Mouse (Mus musculus): ENCODE measurements around the gene Tgfb1i1. TPM values are rescaled to one million over a fixed set of nuclear protein-coding genes. Genes with fewer than 3 reads are reported as not detected.
A peak's percentile ranks its signal among the peaks of the same experiment; 100 is the strongest.

Tgfb1i1 gene
- polyA plus RNA-seq, 1 experiment from 2014 or later, result 18.5 TPM

DNA sequence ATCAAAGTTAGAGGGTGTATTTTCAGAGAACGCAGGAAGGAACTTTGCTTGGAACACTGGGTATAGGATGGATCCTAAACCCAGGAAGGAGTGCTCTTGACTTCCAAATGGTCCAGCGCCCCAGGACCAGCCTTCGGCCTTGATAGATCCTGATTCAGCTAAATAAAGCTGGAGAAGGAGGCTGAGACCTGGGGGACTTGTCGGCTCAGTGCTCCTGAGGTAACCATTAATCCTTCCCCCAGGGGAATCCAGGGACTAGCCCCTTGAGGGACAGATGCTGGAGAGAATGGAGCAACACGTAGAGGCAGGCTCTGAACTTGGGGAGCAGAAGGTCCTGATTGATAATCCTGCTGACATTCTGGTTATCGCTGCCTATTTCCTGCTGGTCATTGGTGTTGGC lies 18.8 kb downstream of the Tgfb1i1 start, which contains the start of gene Slc5a2:
Slc5a2 (plus strand) TSS at position 247 of the 400 bp plus-strand sequence.
- no peak within 1 kb of the TSS for H3K9ac ChIP-seq (replicated peaks; ENCODE audit: low read length)
- H3K36me3 ChIP-seq (replicated peaks; ENCODE audit: control insufficient read depth, insufficient read depth, low read depth, low read length), result no peaks in the 10 kb centered on the region
- no peak within 1 kb of the TSS for H3K4me3 ChIP-seq (ENCODE audit: low read depth, low read length)
- H3K4me2 ChIP-seq (ENCODE audit: low read depth, low read length), result no peak within 1 kb of the TSS
- H3K27me3 ChIP-seq (ENCODE audit: control insufficient read depth, insufficient read depth, low read length), result no peaks in the 10 kb centered on the region
- no peak within 1 kb of the TSS for H3K27ac ChIP-seq (replicated peaks; ENCODE audit: low read depth, low read length)
- 81% methylated on average over 6 of the region's 6 CpGs for WGBS
- DNase-seq (ENCODE audit: low spot score), result no peak
- no peaks in the 10 kb centered on the region for H3K4me1 ChIP-seq (ENCODE audit: control insufficient read depth, insufficient read depth, low read length)
- no peak for ATAC-seq (replicated peaks; ENCODE audit: insufficient number of reproducible peaks, low FRiP score, low TSS enrichment, low read depth)
- H3K9me3 ChIP-seq (replicated peaks; ENCODE audit: control insufficient read depth, low read length), result no peaks in the 10 kb centered on the region

DNA sequence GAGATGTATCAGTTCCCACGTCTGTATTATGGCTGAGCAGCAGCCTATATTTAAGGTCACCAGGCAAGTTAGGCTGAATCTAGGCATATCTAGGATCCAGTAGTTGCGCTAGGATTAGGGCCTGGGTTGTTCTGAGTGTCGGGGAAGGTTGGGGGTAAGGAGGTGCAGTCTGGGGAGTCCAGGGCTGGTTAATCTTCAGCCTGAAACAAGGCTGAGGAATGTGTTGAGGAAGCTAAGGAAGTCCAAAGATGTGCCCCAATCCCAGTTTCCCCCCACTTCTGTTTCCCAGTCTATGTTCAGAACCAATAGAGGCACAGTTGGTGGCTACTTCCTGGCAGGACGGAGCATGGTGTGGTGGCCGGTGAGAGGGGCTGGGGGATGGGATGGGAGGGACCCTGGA lies 19.4 kb downstream of the Tgfb1i1 start:
- no peak for DNase-seq (ENCODE audit: low spot score)
- no peaks in the 10 kb centered on the region for H3K9me3 ChIP-seq (replicated peaks; ENCODE audit: control insufficient read depth, low read length)
- H3K4me1 ChIP-seq (ENCODE audit: control insufficient read depth, insufficient read depth, low read length), result no peaks in the 10 kb centered on the region
- no peaks in the 10 kb centered on the region for H3K27me3 ChIP-seq (ENCODE audit: control insufficient read depth, insufficient read depth, low read length)
- H3K36me3 ChIP-seq (replicated peaks; ENCODE audit: control insufficient read depth, insufficient read depth, low read depth, low read length), result no peaks in the 10 kb centered on the region
- 71% methylated on average over 5 of the region's 5 CpGs for WGBS
- no peak overlapping the region for H3K4me3 ChIP-seq (ENCODE audit: low read depth, low read length)
- H3K27ac ChIP-seq (replicated peaks; ENCODE audit: low read depth, low read length), result no peak overlapping the region
- ATAC-seq (replicated peaks; ENCODE audit: insufficient number of reproducible peaks, low FRiP score, low TSS enrichment, low read depth), result no peak
- H3K9ac ChIP-seq (replicated peaks; ENCODE audit: low read length), result no peak overlapping the region
- H3K4me2 ChIP-seq (ENCODE audit: low read depth, low read length), result no peak overlapping the region

DNA sequence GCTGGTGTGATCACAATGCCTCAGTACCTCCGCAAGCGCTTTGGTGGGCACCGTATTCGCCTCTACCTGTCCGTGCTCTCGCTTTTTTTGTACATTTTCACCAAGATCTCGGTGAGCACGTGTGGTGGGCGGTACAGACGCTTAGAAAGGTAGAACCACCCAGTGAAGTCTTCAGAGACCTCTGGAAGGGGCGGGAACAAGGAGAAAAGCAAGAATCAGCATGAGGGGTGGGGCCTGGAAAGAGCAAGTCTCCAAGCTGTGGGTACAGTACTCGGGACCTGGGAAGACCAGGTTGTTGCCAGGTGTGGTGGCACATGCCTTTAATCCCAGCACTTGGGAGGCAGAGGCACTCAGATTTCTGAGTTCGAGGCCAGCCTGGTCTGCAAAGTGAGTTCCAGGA lies 20.8 kb downstream of the Tgfb1i1 start:
- H3K9me3 ChIP-seq (replicated peaks; ENCODE audit: control insufficient read depth, low read length), result no peaks in the 10 kb centered on the region
- no peak overlapping the region for H3K9ac ChIP-seq (replicated peaks; ENCODE audit: low read length)
- H3K27me3 ChIP-seq (ENCODE audit: control insufficient read depth, insufficient read depth, low read length), result no peaks in the 10 kb centered on the region
- no peak overlapping the region for H3K27ac ChIP-seq (replicated peaks; ENCODE audit: low read depth, low read length)
- no peak overlapping the region for H3K4me2 ChIP-seq (ENCODE audit: low read depth, low read length)
- H3K4me1 ChIP-seq (ENCODE audit: control insufficient read depth, insufficient read depth, low read length), result no peaks in the 10 kb centered on the region
- no peak for ATAC-seq (replicated peaks; ENCODE audit: insufficient number of reproducible peaks, low FRiP score, low TSS enrichment, low read depth)
- no peak overlapping the region for H3K4me3 ChIP-seq (ENCODE audit: low read depth, low read length)
- 60% methylated on average over 13 of the region's 13 CpGs for WGBS
- H3K36me3 ChIP-seq (replicated peaks; ENCODE audit: control insufficient read depth, insufficient read depth, low read depth, low read length), result no peaks in the 10 kb centered on the region
- DNase-seq (ENCODE audit: low spot score), result no peak

DNA sequence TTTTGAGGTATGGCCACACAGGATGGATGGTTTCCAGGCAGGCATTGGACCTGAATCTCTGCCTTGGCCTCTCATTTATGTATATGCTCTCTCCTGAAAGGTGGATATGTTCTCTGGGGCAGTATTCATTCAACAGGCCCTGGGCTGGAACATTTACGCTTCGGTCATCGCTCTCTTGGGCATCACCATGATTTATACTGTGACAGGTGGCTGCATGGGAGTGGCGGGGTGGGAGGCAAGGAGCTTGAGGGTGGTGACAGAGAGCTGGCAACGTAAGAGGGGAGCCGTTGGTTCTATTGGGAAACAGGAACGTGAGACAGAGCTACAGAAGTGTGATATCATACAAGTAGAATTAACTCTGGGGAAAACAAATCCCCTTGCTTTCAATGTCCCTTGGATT lies 21.2 kb downstream of the Tgfb1i1 start:
- 89% methylated on average over 7 of the region's 7 CpGs for WGBS
- H3K4me2 ChIP-seq (ENCODE audit: low read depth, low read length), result no peak overlapping the region
- no peaks in the 10 kb centered on the region for H3K9me3 ChIP-seq (replicated peaks; ENCODE audit: control insufficient read depth, low read length)
- no peak overlapping the region for H3K4me3 ChIP-seq (ENCODE audit: low read depth, low read length)
- H3K36me3 ChIP-seq (replicated peaks; ENCODE audit: control insufficient read depth, insufficient read depth, low read depth, low read length), result no peaks in the 10 kb centered on the region
- ATAC-seq (replicated peaks; ENCODE audit: insufficient number of reproducible peaks, low FRiP score, low TSS enrichment, low read depth) (no peak), DNase-seq (ENCODE audit: low spot score) (no peak)
- H3K27me3 ChIP-seq (ENCODE audit: control insufficient read depth, insufficient read depth, low read length), result no peaks in the 10 kb centered on the region
- no peaks in the 10 kb centered on the region for H3K4me1 ChIP-seq (ENCODE audit: control insufficient read depth, insufficient read depth, low read length)
- H3K9ac ChIP-seq (replicated peaks; ENCODE audit: low read length), result no peak overlapping the region
- no peak overlapping the region for H3K27ac ChIP-seq (replicated peaks; ENCODE audit: low read depth, low read length)

DNA sequence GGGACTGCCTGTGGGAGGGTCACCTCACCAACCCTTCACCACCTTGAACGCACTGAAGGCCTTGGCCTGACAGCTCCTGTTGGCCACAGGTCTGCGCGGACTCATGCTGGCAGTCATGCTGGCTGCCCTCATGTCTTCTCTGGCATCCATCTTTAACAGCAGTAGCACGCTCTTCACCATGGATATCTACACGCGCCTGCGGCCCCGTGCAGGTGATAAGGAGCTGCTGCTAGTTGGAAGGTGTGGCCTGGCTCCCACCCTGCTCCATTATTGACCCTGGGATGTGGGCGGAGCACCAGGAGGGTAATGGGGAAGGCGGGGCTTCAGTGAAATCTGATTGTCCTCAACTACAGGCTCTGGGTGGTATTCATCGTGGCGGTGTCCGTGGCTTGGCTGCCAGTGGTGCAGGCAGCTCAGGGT lies 23.8 kb downstream of the Tgfb1i1 start:
- Histone ChIP-seq H3K9ac (replicated peaks; ENCODE audit: low read length) (no peak overlapping the region), H3K4me2 (ENCODE audit: low read depth, low read length) (no peak overlapping the region), H3K27ac (replicated peaks; ENCODE audit: low read depth, low read length) (no peak overlapping the region), H3K27me3 (ENCODE audit: control insufficient read depth, insufficient read depth, low read length) (no peaks in the 10 kb centered on the region), H3K9me3 (replicated peaks; ENCODE audit: control insufficient read depth, low read length) (no peaks in the 10 kb centered on the region), H3K36me3 (replicated peaks; ENCODE audit: control insufficient read depth, insufficient read depth, low read depth, low read length) (peaks cover 6% of the 10 kb centered on the region), H3K4me3 (ENCODE audit: low read depth, low read length) (no peak overlapping the region), H3K4me1 (ENCODE audit: control insufficient read depth, insufficient read depth, low read length) (no peaks in the 10 kb centered on the region)
- DNase-seq (ENCODE audit: low spot score), result no peak
- WGBS, result 52% methylated on average over 13 of the region's 13 CpGs
- peak; percentile 23; the same call in 1 of the 2 replicates for ATAC-seq (replicated peaks; ENCODE audit: insufficient number of reproducible peaks, low FRiP score, low TSS enrichment, low read depth)

DNA sequence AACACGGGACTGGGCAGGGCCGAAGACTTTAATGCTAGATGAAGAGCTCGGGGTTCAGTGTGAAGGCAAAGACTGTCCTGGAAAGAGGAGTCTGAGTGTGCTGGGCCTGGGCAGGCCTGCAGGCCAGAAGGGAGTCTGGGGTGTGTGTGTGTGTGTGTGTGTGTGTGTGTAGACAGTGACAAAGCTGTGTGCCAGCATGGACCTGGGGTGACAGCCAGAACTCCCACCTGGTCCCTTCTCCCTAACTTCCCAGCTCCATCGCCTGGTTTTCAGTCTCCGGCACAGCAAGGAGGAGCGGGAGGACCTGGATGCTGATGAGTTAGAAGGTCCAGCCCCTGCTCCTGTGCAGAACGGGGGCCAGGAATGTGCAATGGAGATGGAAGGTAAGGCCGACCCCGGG lies 24.9 kb downstream of the Tgfb1i1 start:
- no peaks in the 10 kb centered on the region for H3K9me3 ChIP-seq (replicated peaks; ENCODE audit: control insufficient read depth, low read length)

DNA sequence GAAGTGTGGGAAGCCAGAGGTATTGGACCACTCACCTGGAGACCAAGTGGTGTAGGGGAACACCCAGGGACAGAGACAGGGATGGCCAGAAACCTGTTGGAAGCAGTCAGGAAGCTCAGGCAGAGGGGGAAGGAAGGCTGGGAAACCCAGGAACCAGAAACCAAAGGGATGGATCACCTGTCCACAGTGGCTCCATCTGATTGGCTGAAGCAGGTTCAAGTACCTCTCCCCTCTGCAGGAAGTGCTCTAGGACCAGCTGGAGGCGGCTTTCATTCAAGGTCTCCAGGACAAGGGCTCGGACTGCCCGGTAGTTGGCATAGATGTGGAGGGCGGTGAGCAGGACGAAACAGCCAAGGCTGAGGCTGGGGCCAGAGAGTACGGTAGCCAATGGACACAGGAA lies 29.4 kb downstream of the Tgfb1i1 start:
- Histone ChIP-seq H3K36me3 (replicated peaks; ENCODE audit: control insufficient read depth, insufficient read depth, low read depth, low read length) (peaks cover 6% of the 10 kb centered on the region), H3K4me3 (ENCODE audit: low read depth, low read length) (no peak overlapping the region), H3K9me3 (replicated peaks; ENCODE audit: control insufficient read depth, low read length) (no peaks in the 10 kb centered on the region), H3K4me1 (ENCODE audit: control insufficient read depth, insufficient read depth, low read length) (no peaks in the 10 kb centered on the region), H3K9ac (replicated peaks; ENCODE audit: low read length) (no peak overlapping the region), H3K27me3 (ENCODE audit: control insufficient read depth, insufficient read depth, low read length) (no peaks in the 10 kb centered on the region), H3K27ac (replicated peaks; ENCODE audit: low read depth, low read length) (no peak overlapping the region), H3K4me2 (ENCODE audit: low read depth, low read length) (no peak overlapping the region)
- DNase-seq (ENCODE audit: low spot score), result no peak
- 93% methylated on average over 6 of the region's 6 CpGs for WGBS
- ATAC-seq (replicated peaks; ENCODE audit: insufficient number of reproducible peaks, low FRiP score, low TSS enrichment, low read depth), result no peak

More for the DNA sequence above, 24.9 kb downstream of the Tgfb1i1 start:
- Histone ChIP-seq H3K36me3 (replicated peaks; ENCODE audit: control insufficient read depth, insufficient read depth, low read depth, low read length) (peaks cover 6% of the 10 kb centered on the region), H3K9ac (replicated peaks; ENCODE audit: low read length) (no peak overlapping the region), H3K4me3 (ENCODE audit: low read depth, low read length) (no peak overlapping the region), H3K27ac (replicated peaks; ENCODE audit: low read depth, low read length) (no peak overlapping the region), H3K27me3 (ENCODE audit: control insufficient read depth, insufficient read depth, low read length) (no peaks in the 10 kb centered on the region), H3K4me2 (ENCODE audit: low read depth, low read length) (no peak overlapping the region), H3K4me1 (ENCODE audit: control insufficient read depth, insufficient read depth, low read length) (no peaks in the 10 kb centered on the region)
- DNase-seq (ENCODE audit: low spot score) (no peak), ATAC-seq (replicated peaks; ENCODE audit: insufficient number of reproducible peaks, low FRiP score, low TSS enrichment, low read depth) (no peak)
- 95% methylated on average over 9 of the region's 9 CpGs for WGBS

DNA sequence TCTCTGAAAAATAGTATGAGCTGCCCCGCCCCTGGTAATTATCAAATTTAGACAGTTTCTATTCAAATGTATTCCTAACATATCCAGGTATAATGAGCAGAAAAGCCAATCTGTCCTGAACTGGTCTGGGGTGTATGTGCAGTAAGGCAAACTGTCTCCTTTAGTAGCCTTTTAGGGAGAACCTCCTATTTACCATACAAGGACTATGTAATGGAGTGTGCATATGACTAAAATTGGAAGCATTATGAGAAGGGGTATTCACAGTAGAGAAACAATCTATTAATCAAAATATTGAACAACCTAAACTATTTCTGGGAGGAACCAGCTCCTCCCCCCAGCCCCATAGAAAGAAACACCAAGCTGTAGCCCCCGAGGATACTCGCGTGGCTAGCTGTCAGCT lies 33.1 kb downstream of the Tgfb1i1 start:
- DNase-seq (ENCODE audit: low spot score), result no peak
- H3K36me3 ChIP-seq (replicated peaks; ENCODE audit: control insufficient read depth, insufficient read depth, low read depth, low read length), result peaks cover 4% of the 10 kb centered on the region; the same call in 1 of the 2 replicates
- ATAC-seq (replicated peaks; ENCODE audit: insufficient number of reproducible peaks, low FRiP score, low TSS enrichment, low read depth), result no peak

More for the DNA sequence above, 33.1 kb downstream of the Tgfb1i1 start:
- Histone ChIP-seq H3K4me1 (ENCODE audit: control insufficient read depth, insufficient read depth, low read length) (no peaks in the 10 kb centered on the region), H3K9ac (replicated peaks; ENCODE audit: low read length) (no peak overlapping the region), H3K4me3 (ENCODE audit: low read depth, low read length) (no peak overlapping the region), H3K27ac (replicated peaks; ENCODE audit: low read depth, low read length) (no peak overlapping the region), H3K9me3 (replicated peaks; ENCODE audit: control insufficient read depth, low read length) (no peaks in the 10 kb centered on the region), H3K4me2 (ENCODE audit: low read depth, low read length) (no peak overlapping the region), H3K27me3 (ENCODE audit: control insufficient read depth, insufficient read depth, low read length) (no peaks in the 10 kb centered on the region)
- 93% methylated on average over 4 of the region's 4 CpGs for WGBS
